Mouse (Mus musculus) v-Abl transformed pro-B cells (cell line): ENCODE measurements around the gene Larp7.

ENCODE experiments used
- in situ Hi-C, 2 experiments: fragments of 400-800 bp; cut with MboI; formaldehyde crosslinking; loops; one replicate each; pipeline ENCODE4 v1.15.1; 2025; ENCODE audit not compliant: unreplicated experiment in 2 of 2

The Larp7 gene

DNA sequence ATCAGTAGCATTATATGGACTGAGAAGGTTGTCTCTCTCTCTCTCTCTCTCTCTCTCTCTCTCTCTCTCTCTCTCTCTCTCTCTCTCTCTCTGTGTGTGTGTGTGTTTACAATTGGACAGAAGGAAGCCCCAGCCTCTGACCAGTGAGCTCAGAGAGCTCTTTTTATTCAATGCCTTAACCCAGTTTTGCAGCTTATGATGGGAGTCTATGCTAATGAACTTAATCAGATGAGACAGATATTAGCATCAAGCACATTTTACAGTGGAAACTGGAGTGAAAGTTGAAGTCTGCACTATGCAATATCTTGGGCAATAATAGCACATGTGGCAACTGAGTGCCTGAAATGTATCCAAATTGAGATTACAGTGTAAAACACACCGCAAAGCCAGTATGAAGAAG lies 37.9 kb downstream of the Larp7 start:
- in situ Hi-C loops, result no loop called here

DNA sequence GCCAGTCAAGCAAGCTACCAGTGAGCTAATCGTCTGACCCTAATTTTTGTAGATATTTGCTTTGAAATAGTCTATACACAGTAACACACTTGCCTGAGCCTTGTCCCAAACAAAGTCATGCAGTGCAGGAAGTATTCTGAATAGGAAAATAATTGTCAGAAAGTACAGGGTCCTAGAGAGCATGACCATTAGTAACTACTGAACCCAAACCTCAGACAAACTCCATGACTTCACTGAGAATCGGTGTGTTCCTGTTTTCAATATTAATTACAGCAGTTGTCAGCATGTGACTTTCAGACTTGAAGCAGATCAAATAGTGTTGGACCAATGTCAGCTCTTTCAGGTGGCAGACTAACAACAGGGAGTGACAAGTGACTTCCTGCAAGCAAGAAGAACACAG lies 39.5 kb downstream of the Larp7 start:
- in situ Hi-C loops, result no loop called here

DNA sequence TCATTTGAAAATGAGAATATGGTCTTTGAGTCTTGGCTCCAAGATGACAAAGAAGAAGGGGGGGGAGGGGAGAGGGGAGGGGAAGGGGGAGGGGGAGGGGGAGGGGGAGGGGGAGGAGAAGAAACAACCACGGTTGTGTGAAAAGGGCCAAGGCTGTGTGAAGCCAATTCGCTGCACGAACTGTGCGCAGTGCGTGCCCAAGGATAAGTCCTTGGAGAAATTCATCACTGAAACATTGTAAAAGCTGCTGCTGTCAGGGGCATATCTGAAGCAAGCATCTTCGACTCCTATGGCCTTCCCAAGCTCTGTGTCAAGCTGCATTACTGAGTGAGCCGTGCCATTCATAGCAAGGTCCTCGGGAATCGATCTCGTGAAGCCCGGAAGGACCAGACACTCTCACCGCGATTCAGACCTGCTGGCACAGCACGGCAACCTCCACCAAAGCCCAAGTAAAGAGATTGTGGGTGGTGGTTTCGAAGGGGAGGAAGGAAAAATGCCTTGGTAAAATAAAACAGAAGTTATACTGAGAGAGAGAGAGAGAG lies 40.3 kb downstream of the Larp7 start:
- in situ Hi-C loops, result no loop called here

DNA sequence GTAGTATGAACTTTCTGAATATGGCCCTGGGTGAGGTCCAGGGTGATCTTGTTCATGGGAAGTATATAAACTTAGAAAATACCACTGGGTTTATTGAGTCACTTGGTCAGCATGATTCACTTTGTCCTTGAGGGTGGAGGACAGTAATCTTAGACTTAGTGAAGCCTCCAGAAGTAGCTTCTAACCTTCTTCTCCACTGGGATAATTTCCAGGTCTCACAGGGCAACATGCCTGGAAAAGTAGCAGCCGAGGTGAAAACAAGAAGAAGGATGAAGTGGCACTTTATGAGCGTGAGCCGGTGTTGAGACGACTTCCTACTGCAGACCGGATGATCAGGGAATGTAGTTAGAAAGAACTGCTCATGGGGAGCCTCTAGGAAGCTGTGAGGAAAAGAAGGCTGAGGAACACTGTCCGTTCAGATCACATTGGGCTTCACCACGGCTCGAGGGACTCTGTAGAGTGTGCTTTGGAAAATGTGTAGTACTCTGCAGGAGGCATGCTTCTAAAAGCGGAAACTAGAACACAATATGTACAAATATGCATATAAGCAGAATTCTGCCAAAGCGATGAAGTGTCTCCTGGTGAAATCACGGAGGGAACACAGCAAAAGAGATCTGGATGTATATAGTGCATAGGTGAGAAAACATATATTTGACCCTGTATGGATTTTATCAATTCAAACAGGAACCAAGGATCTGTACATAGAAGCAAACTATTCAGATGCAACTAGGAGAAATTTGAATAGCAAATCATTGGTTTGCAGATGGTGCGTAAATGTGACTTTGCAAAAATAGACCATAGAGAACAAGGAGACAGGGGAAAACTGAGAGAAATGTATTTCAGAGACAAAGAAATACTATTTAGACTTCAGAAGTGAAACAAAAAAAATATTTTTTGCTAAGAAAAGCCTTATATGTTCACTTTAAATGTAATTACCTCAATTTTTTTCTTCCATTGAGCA lies 41.1 kb downstream of the Larp7 start:
- in situ Hi-C loops, result no loop called here

DNA sequence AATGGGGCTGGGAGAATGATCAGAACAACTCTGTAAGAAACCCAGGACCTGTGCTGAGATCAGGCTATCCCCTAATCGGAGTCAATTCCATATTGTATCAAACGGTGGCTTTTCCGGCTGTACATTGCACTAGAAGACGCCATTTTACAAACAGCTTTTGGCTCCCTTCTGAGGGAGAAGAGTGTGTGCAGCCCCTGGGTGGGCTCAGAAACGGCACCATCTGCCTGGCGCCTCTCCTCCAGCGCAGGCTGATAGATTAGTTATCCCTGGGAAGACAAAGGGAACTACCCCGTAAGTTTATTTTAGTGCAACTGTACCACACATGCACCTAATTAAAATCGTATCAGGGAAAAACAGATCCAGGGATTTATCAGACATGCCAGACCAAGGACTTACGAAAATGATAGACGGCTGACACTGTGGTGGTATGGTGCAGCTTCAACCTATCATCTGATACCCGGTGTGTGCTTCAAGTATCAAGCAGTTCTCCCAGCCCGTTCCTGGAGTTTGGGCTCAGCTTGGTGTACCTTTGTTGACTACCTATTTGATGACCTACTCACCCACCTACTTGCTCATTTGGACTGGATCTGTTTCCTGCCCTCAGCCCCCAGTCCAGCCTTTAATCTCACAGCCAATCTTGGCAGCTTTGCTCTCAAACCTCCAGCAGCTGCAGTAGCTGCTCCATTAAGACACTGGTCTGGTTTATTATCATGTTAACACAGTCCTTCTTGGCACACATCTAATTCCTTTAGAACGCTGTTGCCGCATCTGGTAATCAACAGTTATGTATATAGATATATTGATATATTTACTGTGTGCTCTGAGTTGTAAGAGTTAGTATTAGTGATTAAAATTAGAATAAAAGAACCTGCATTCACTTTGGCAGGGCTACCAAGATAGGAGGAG lies 45.0 kb downstream of the Larp7 start:
- in situ Hi-C loops, result no loop called here

DNA sequence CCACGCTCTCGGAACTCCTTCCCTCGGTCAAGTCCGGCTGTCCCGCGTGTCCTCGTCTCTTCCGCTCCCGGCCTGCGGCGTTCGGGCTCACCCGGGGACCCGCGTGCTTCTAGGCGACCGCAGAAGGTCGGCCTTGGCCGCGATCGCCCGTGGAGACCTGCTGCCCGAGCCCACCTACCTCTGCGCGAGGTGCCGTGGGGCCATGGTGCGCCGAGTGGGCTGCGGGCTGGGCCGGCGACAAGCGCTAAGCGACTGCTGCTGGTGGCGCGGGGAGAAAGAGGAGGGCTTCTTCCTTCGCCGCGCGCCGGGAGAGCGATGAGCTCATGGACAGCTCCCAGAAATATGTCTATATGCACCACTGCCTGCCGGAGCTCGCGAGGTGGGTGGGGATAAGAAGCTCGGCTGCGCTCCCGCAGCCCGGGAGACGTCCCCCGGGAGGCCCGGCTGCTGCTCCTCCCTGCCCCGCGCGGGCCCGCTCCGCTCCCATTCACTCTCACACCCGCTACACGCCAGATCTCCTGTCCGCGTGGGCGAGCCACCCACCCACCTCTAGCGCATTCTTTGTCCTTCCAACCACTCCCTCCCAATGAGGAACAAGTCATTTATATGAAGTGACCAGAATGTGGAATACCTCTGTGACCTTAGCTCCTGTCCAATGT lies 54.3 kb downstream of the Larp7 start, which contains the start of gene Ank2:
Ank2 (minus strand) TSS at position 609 of the 659 bp plus-strand sequence.
- in situ Hi-C loops, result no loop called here

DNA sequence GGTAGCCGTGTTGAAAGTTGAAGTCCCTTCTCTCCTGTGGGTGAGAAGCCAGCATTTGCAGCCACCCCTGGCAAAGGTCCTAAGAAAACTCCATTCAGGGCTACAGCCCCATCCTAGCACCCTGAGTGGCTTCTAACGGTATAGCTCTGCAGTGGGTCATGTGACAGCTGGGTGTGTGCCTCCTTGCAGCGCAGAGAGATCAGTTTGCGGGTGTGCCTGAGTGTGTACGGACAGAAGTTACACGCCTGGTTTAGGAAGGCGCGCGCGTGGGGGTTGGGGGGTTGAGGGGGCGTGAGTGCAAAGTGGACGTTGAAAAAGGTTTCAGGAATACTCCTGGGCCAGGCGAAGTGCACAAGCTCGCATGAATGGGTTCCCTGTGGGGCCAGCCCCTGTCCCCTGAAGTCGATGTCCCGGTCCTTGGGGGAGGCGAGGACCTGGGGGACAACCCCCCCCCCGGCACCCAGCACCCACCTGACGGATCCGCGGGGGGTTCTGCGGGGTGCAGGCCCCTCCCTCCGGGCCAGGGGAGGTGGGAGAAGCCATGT lies 54.9 kb downstream of the Larp7 start:
- in situ Hi-C loops, result no loop called here

DNA sequence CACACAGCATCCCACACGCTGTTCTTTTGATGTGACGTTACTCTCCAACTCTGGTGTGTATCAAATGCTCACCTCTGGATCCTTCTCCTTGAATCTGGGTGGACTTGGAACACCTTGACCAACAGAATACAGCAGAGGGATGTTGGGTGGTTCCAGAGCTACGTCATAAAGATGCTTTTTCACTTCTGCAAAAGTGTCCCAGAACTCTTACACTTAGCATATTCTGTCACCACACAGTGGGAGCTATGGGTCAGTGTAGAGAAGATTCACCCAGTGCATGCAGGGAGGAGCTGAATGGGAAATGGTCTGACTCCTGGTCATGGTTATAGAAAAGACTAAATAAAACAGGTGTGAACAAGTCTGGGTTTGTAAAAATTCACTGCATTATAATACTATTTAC lies 60.5 kb downstream of the Larp7 start:
- in situ Hi-C loops, result no loop called here

DNA sequence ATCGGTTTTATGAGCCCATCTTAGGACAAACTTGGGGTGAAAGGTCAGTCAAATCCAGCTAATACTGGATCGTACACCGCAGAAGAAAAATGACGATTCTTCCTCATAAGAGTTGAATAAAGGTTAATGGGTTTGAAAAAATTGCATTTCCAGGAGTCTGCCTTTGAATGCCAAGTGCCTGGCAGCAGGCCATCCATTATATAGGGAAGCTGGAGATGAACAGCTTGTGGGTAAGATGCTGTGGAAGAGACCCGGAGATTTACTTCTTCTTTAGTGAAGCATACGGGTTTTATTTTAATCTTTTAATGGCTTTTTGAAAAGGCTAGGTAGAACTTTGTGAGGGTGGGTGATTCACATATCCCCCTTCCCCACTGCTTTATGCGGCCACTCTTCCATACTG lies 65.8 kb downstream of the Larp7 start:
- in situ Hi-C loops, result no loop called here
